Mouse (Mus musculus): ENCODE measurements around the gene Calhm1.

DNA sequence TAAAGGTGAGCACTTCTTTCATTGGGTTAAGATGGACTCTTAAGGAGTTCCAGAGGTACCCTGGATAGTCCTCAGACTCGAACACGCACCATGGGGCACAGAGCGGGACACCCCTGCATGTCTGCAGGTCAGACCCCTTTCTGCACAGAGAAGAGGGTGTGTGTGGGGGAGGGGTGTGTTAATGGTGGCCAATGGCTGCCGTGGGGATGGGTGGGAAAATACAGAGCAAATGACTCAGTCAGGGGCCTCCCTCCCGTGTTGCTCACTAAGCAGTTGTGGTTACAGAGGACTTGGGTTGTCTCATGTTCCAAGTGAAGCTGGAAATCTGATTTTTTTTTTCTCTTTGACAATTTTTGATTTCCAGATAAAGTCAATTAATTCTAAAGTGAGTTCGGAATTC, 1.6 kb downstream of the Calhm1 start:
- TF ChIP-seq CTCF (IDR thresholded peaks at IDR 0.05 in 2 of 3, conservative IDR thresholded peaks at IDR 0.05 in 1 of 3; ENCODE audit: control insufficient read depth in 1 of 3, insufficient read depth in 1 of 3, low read depth in 2 of 3, low read length in 3 of 3, poor library complexity in 1 of 3, severe bottlenecking in 1 of 3) (no peak), EP300 (IDR thresholded peaks at IDR 0.05; ENCODE audit: low read depth in 1 of 2, low read length in 2 of 2) (no peak), MYC (IDR thresholded peaks at IDR 0.05; ENCODE audit: low read depth, low read length) (no peak), KAT2A (conservative IDR thresholded peaks at IDR 0.05; ENCODE audit: low read depth, low read length) (no peak), CHD2 (IDR thresholded peaks at IDR 0.05; ENCODE audit: low read length) (no peak), POLR2A (IDR thresholded peaks at IDR 0.05; ENCODE audit: control insufficient read depth in 1 of 2, insufficient read depth in 1 of 2, low read depth in 1 of 2, low read length in 2 of 2, poor library complexity in 1 of 2) (no peak), SMC3 (IDR thresholded peaks at IDR 0.05; ENCODE audit: low read depth, low read length) (no peak), RCOR1 (IDR thresholded peaks at IDR 0.05; ENCODE audit: low read depth, low read length) (no peak), ETS1 (IDR thresholded peaks at IDR 0.05; ENCODE audit: low read depth, low read length) (no peak)

Data from MEL (cell line).